Mouse (Mus musculus): Measurements from ENCODE around the gene Mcm2.

GRCm38 (mm10) chr6:88925640-88926205, 27.1 kb upstream of the Mcm2 start:
- no peak for TF ChIP-seq TAL1 (IDR thresholded peaks at IDR 0.05; ENCODE audit: low read length)
- no peak for TF ChIP-seq GATA1 (IDR thresholded peaks at IDR 0.05; ENCODE audit: low read length)
